Mouse (Mus musculus): Measurements from ENCODE around the gene 1700025C18Rik. TPM values are rescaled to one million over a fixed set of nuclear protein-coding genes. Genes with fewer than 3 reads are reported as not detected.

The 1700025C18Rik gene
- polyA plus RNA-seq (2012; fragmentation: generic; extraction: Trizol), result not detected

GRCm38 (mm10) chr2:165090650-165091049 is at the start of gene 1700025C18Rik:
1700025C18Rik (minus strand) TSS chr2:165090750.

GRCm38 (mm10) chr2:165054888-165055852 is 35.4 kb downstream of the 1700025C18Rik start, which contains the start of gene Cd40:
Cd40 (plus strand) TSS chr2:165055627.

GRCm38 (mm10) chr2:165034131-165035057 is 56.2 kb downstream of the 1700025C18Rik start, which contains the start of gene Ncoa5:
Ncoa5 (minus strand) TSS chr2:165034867.

Other genes with a start within 250 kb of the 1700025C18Rik start
- gene Pltp, start 233.0 kb downstream of the 1700025C18Rik start, polyA plus RNA-seq (2012; fragmentation: generic; extraction: Trizol), result 100 to 1,000 TPM in 1 of 2 experiments, 10 to 100 TPM in 1; 16.6 to 130 TPM
- 10 to 100 TPM; 56.7 to 65.1 TPM for gene Pcif1, start 211.4 kb downstream of the 1700025C18Rik start, polyA plus RNA-seq (2012; fragmentation: generic; extraction: Trizol)
- gene Zfp335, start 179.0 kb downstream of the 1700025C18Rik start, polyA plus RNA-seq (2012; fragmentation: generic; extraction: Trizol), result 10 to 100 TPM in 1 of 2 experiments, 1 to 10 TPM in 1; 4.1 to 11.3 TPM
- gene Mmp9, start 150.0 kb downstream of the 1700025C18Rik start, polyA plus RNA-seq (2012; fragmentation: generic; extraction: Trizol), result 10 to 100 TPM in 1 of 2 experiments, under 1 TPM in 1; 0.49 to 19.7 TPM
- 1 to 10 TPM in 1 of 2 experiments, under 1 TPM in 1; 0.12 to 1.1 TPM for gene Slc12a5, start 129.9 kb downstream of the 1700025C18Rik start, polyA plus RNA-seq (2012; fragmentation: generic; extraction: Trizol)
- 10 to 100 TPM; 11.6 to 29.5 TPM for gene Ncoa5, start 55.9 kb downstream of the 1700025C18Rik start, polyA plus RNA-seq (2012; fragmentation: generic; extraction: Trizol)
- gene Cd40, start 35.1 kb downstream of the 1700025C18Rik start, polyA plus RNA-seq (2012; fragmentation: generic; extraction: Trizol), result not detected
- gene Cdh22, start 144.1 kb upstream of the 1700025C18Rik start, polyA plus RNA-seq (2012; fragmentation: generic; extraction: Trizol), result not detected
- gene Slc35c2, start 197.1 kb upstream of the 1700025C18Rik start, polyA plus RNA-seq (2012; fragmentation: generic; extraction: Trizol), result 10 to 100 TPM; 30.7 to 44.5 TPM
- 10 to 100 TPM in 1 of 2 experiments, 1 to 10 TPM in 1; 9.2 to 25.4 TPM for gene Elmo2, start 235.7 kb upstream of the 1700025C18Rik start, polyA plus RNA-seq (2012; fragmentation: generic; extraction: Trizol)

Measured in C3H10T1/2 (cell line).